In genomic region chr10:26825246-26825889, GRCm38 (mm10) we compare ENCODE assay signal across 12 mouse cellular contexts.
DNase-seq lines count a peak whose midpoint lies in the region; ATAC-seq and TF ChIP-seq lines count a peak whose summit lies in the region.
"Had no signal": no experiment of that assay in that cellular context is flagged by ENCODE, and none has a peak within 500 bp of the region (broad histone marks: within the 10 kb centered on the region; RNA-seq: fewer than 3 reads in every experiment).

No protein-coding gene starts in this region.

- TF ChIP-seq CTCF in forebrain, postnatal 0 days (IDR thresholded peaks at IDR 0.05; ENCODE audit: low read depth) = no peak

- H3K9me3 ChIP-seq in forebrain, postnatal 0 days (ENCODE audit: low read length) = no peaks in the 10 kb centered on the region
- H3K9me3 ChIP-seq in midbrain, embryonic 16.5 days (replicated peaks; ENCODE audit: control insufficient read depth, low read length, poor library complexity, severe bottlenecking) = no peaks in the 10 kb centered on the region

- peak; percentile 6 to 32 for DNase-seq in layer of hippocampus, adult 18-20 months (ENCODE audit: low spot score in 2 of 2)
- DNase-seq in layer of hippocampus, postnatal 10 days (ENCODE audit: low spot score in 2 of 2) = no peak
- DNase-seq in R1 (ENCODE audit: low read depth, low spot score) = peak; percentile 62
- DNase-seq in forebrain, postnatal 0 days = peak; percentile 71
- no peak for DNase-seq in urinary bladder, adult 2 months (ENCODE audit: low spot score)
- DNase-seq in spleen, postnatal 36 days (ENCODE audit: low spot score in 2 of 2) = no peak
- no peak for DNase-seq in adrenal gland, adult (ENCODE audit: inconsistent age in 2 of 2, low spot score in 1 of 2)
- DNase-seq: cerebellum, postnatal 10 days; gastrocnemius, adult 2 months; kidney, postnatal 4 days; spleen, adult 18-20 months had no signal

- no peaks in the 10 kb centered on the region for H3K27me3 ChIP-seq in forebrain, postnatal 0 days (ENCODE audit: insufficient read depth, low read length)
- H3K27me3 ChIP-seq in midbrain, embryonic 16.5 days (ENCODE audit: control insufficient read depth, insufficient read depth, low read depth, low read length) = no peaks in the 10 kb centered on the region

- peak; percentile 91 for ATAC-seq in forebrain, postnatal 0 days
- ATAC-seq in midbrain, embryonic 16.5 days = peak; percentile 82

- peaks cover 13% of the 10 kb centered on the region for H3K4me1 ChIP-seq in forebrain, postnatal 0 days (ENCODE audit: insufficient read depth)
- H3K4me1 ChIP-seq in midbrain, embryonic 16.5 days (ENCODE audit: control insufficient read depth, insufficient read depth, low read length) = peaks cover 40% of the 10 kb centered on the region

- no peak overlapping the region for H3K4me3 ChIP-seq in forebrain, postnatal 0 days (ENCODE audit: low read depth, low read length)
- H3K4me3 ChIP-seq in midbrain, embryonic 16.5 days (ENCODE audit: low read depth, low read length) = no peak overlapping the region
- H3K4me3 ChIP-seq: gastrocnemius, adult 2 months had no signal

- WGBS in forebrain, postnatal 0 days = 49% methylated on average over 8 of the region's 8 CpGs
- WGBS in midbrain, embryonic 16.5 days = 44% methylated on average over 8 of the region's 8 CpGs

- H3K36me3 ChIP-seq in forebrain, postnatal 0 days (ENCODE audit: insufficient read depth) = no peaks in the 10 kb centered on the region
- no peaks in the 10 kb centered on the region for H3K36me3 ChIP-seq in midbrain, embryonic 16.5 days (ENCODE audit: control insufficient read depth, insufficient read depth, low read length)

- H3K27ac ChIP-seq in forebrain, postnatal 0 days (ENCODE audit: low read depth, low read length) = peak overlapping the region; percentile 62; the same call in 1 of the 2 replicates
- peak overlapping the region; percentile 69 for H3K27ac ChIP-seq in midbrain, embryonic 16.5 days (ENCODE audit: low read length)
- H3K27ac ChIP-seq: gastrocnemius, adult 2 months had no signal

- H3K9ac ChIP-seq in forebrain, postnatal 0 days = no peak overlapping the region
- no peak overlapping the region for H3K9ac ChIP-seq in midbrain, embryonic 16.5 days (ENCODE audit: low read depth, low read length)

- H3K4me2 ChIP-seq in forebrain, postnatal 0 days (ENCODE audit: low read depth) = no peak overlapping the region
- no peak overlapping the region for H3K4me2 ChIP-seq in midbrain, embryonic 16.5 days (ENCODE audit: low read length)

Comparison
In these comparisons a context has a peak if more than half of its experiments do, and no peak if none do; other contexts are left out.
1. DNase-seq: peak in layer of hippocampus, adult 18-20 months (2 of 2), R1 (single experiment) and forebrain, postnatal 0 days (single experiment); none in layer of hippocampus, postnatal 10 days (0 of 2), urinary bladder, adult 2 months (single experiment), spleen, postnatal 36 days (0 of 2) and adrenal gland, adult (0 of 2).